Mouse (Mus musculus): ENCODE results near the gene Adam17. TPM values are rescaled to one million over a fixed set of nuclear protein-coding genes. Genes with fewer than 3 reads are reported as not detected.

Adam17 gene
- polyA plus RNA-seq, 1 experiment from 2014 or later, result 40.4 TPM

DNA sequence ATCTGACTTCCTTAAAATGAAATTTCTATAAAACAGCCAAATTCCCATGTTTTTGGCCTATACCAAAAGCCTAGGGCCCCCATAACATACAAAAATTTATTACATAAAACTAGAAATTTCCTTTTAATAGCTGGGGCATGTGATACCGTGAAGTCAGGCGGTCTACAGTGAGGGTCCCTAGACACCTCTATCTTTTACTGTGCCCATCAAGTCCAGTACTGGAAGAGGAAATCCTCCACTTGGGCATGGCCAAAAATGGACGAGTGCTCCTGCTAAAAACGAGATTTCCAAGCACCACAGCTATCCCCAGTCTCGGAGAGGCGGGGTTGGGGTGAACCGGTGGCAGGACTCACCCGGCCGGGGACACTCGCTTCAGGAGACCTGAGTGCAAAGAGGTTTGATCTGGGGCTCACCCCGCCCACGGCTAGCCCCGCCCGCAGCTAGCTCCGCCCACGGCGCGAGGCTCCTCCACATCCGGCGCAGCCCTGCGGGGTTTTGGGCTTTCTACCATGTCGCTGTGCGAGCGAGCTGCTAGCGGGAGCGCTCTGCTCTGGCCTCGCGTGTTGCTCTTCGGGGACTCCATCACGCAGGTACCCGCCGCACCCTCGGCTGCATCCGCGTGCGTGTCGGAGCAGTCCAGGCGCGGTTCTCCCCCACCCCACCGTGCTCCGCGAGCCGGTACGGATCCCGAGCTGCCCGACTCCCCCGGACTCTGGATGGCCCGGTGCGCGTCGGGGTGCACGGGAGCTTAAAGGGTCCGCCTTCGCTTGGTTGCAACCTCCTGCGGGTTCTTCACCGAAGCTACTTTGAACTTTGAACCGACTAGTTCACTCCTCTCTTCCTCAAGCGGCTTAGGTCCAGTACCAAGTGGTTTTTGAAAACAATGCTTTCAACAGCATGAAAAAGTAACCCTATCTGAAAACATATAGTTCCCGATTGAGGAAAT lies 57.2 kb downstream of the Adam17 start, which contains the start of gene Iah1:
Gene Iah1, plus strand, starts transcription at position 467 of the 946 bp plus-strand sequence.
- H3K27me3 ChIP-seq (ENCODE audit: control insufficient read depth, insufficient read depth, low read length), result no peaks in the 10 kb centered on the region
- H3K4me2 ChIP-seq (replicated peaks; ENCODE audit: low read depth, low read length), result peak within 1 kb of the TSS; percentile 61
- H3K36me3 ChIP-seq (ENCODE audit: control insufficient read depth, insufficient read depth, low read length), result peaks cover 19% of the 10 kb centered on the region; the same call in 1 of the 2 replicates
- H3K9ac ChIP-seq (replicated peaks; ENCODE audit: low read depth, low read length), result peak within 1 kb of the TSS; percentile 72
- H3K27ac ChIP-seq (ENCODE audit: low read length), result 0 out of 2 replicates have a peak within 1 kb of the TSS, but pooled peaks have one; percentile 27
- 2% methylated on average over 59 of the region's 59 CpGs for WGBS
- ATAC-seq (ENCODE audit: insufficient number of reproducible peaks, insufficient read depth, low FRiP score, low read depth), result peak; percentile 89
- no peaks in the 10 kb centered on the region for H3K4me1 ChIP-seq (ENCODE audit: control insufficient read depth, insufficient read depth, low read length)
- H3K4me3 ChIP-seq (ENCODE audit: low read depth, low read length), result peak within 1 kb of the TSS; percentile 73
- H3K9me3 ChIP-seq (ENCODE audit: control insufficient read depth, low read depth, low read length), result no peaks in the 10 kb centered on the region

DNA sequence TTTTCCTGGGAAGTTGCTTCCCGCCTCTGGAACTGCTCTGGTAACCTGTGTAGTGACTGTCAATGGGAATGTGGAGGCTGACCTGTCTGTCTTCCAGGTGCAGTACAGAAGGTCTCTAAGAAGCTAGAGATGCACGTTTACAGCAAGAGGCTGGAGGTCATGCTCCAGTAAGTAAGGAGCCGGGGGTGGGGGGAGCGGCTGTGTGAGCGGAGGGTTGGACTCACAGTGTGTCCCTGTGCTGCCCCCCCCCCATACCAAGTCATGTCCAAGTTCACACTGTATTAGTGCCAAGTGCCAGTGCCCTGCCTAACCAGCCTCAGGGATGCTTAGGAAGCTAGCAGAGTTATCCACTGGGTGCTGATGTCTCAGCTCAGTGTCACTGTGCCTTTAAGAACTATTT lies 61.2 kb downstream of the Adam17 start:
- Histone ChIP-seq H3K36me3 (ENCODE audit: control insufficient read depth, insufficient read depth, low read length) (peaks cover 40% of the 10 kb centered on the region), H3K27ac (ENCODE audit: low read length) (no peak overlapping the region), H3K4me1 (ENCODE audit: control insufficient read depth, insufficient read depth, low read length) (no peaks in the 10 kb centered on the region), H3K9ac (replicated peaks; ENCODE audit: low read depth, low read length) (no peak overlapping the region), H3K9me3 (ENCODE audit: control insufficient read depth, low read depth, low read length) (no peaks in the 10 kb centered on the region), H3K4me2 (replicated peaks; ENCODE audit: low read depth, low read length) (no peak overlapping the region), H3K27me3 (ENCODE audit: control insufficient read depth, insufficient read depth, low read length) (no peaks in the 10 kb centered on the region), H3K4me3 (ENCODE audit: low read depth, low read length) (no peak overlapping the region)
- no peak for ATAC-seq (ENCODE audit: insufficient number of reproducible peaks, insufficient read depth, low FRiP score, low read depth)
- 88% methylated on average over 5 of the region's 5 CpGs for WGBS

DNA sequence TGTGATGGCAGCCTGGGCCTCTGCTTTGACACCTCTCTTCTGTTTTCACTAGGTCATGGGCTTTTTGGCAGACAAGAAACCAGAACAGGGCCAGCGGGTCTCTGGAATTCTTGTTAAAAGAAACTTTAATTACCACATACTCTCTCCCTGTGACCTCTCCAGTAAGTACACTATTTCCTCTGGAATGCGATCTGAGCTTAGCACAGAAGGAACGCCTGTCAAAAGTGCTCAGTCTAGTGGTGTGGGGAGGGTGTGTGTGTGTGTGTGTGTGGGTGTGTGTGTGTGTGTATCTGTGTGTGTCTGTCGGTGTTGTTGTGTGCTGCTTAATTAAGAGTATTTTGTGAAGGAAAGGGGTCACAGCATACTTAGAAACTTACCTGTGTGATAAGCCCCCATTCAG lies 66.7 kb downstream of the Adam17 start:
- H3K9ac ChIP-seq (replicated peaks; ENCODE audit: low read depth, low read length), result no peak overlapping the region
- ATAC-seq (ENCODE audit: insufficient number of reproducible peaks, insufficient read depth, low FRiP score, low read depth), result no peak

DNA sequence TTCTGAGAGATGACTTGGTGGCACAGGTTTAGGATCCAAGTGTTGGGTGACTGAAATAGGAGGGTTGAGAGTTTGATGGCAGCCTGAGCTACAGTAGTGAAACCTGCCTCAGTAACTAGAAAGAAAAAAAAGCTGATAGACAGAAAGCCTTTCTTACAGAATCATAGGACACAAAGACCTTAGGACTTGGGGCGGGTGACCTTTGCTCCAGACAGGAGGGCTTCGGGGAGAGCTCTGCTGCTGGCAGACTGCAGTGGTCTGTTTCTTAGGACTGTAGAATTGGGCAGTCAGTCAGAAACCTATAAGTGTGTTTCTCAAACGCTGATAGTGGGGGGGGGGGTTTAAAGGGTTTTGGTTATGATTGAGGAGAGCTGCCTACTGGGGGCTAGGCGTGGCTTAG lies 67.7 kb downstream of the Adam17 start:
- Histone ChIP-seq H3K27ac (ENCODE audit: low read length) (no peak overlapping the region), H3K4me2 (replicated peaks; ENCODE audit: low read depth, low read length) (no peak overlapping the region), H3K36me3 (ENCODE audit: control insufficient read depth, insufficient read depth, low read length) (peaks cover 66% of the 10 kb centered on the region), H3K27me3 (ENCODE audit: control insufficient read depth, insufficient read depth, low read length) (no peaks in the 10 kb centered on the region), H3K4me1 (ENCODE audit: control insufficient read depth, insufficient read depth, low read length) (no peaks in the 10 kb centered on the region), H3K4me3 (ENCODE audit: low read depth, low read length) (no peak overlapping the region), H3K9ac (replicated peaks; ENCODE audit: low read depth, low read length) (no peak overlapping the region), H3K9me3 (ENCODE audit: control insufficient read depth, low read depth, low read length) (no peaks in the 10 kb centered on the region)
- WGBS, result 92% methylated on average over 4 of the region's 4 CpGs
- no peak for ATAC-seq (ENCODE audit: insufficient number of reproducible peaks, insufficient read depth, low FRiP score, low read depth)

More for the DNA sequence above, 66.7 kb downstream of the Adam17 start:
- Histone ChIP-seq H3K4me1 (ENCODE audit: control insufficient read depth, insufficient read depth, low read length) (no peaks in the 10 kb centered on the region), H3K4me2 (replicated peaks; ENCODE audit: low read depth, low read length) (no peak overlapping the region), H3K36me3 (ENCODE audit: control insufficient read depth, insufficient read depth, low read length) (peaks cover 65% of the 10 kb centered on the region), H3K27ac (ENCODE audit: low read length) (no peak overlapping the region), H3K4me3 (ENCODE audit: low read depth, low read length) (no peak overlapping the region), H3K27me3 (ENCODE audit: control insufficient read depth, insufficient read depth, low read length) (no peaks in the 10 kb centered on the region), H3K9me3 (ENCODE audit: control insufficient read depth, low read depth, low read length) (no peaks in the 10 kb centered on the region)
- WGBS, result 85% methylated on average over 4 of the region's 4 CpGs

DNA sequence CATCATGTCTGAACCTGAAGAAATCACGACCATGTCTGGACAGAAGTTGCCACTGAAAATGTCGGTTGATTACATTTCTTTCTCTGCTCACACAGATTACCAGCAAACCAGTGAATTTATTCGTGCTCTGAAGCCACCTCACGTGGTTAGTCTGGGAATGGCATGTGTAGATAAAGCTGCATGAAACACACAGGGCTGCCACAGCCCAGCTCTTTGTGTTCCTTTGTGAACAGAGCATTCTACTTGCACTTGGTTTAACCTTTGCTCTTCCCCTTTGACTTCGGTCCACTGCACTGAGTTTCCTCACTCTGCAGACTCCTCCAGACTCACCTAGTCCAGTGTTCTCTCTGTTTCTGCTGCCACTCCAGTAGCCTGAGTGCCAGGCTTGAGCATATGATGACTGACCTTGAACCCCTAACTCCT lies 71.1 kb downstream of the Adam17 start:
- H3K4me1 ChIP-seq (ENCODE audit: control insufficient read depth, insufficient read depth, low read length), result no peaks in the 10 kb centered on the region
- H3K4me2 ChIP-seq (replicated peaks; ENCODE audit: low read depth, low read length), result no peak overlapping the region
- WGBS, result 47% methylated on average over 5 of the region's 5 CpGs
- H3K9ac ChIP-seq (replicated peaks; ENCODE audit: low read depth, low read length), result no peak overlapping the region
- H3K4me3 ChIP-seq (ENCODE audit: low read depth, low read length), result no peak overlapping the region
- no peaks in the 10 kb centered on the region for H3K9me3 ChIP-seq (ENCODE audit: control insufficient read depth, low read depth, low read length)
- peak; percentile 63; the same call in 1 of the 2 replicates for ATAC-seq (ENCODE audit: insufficient number of reproducible peaks, insufficient read depth, low FRiP score, low read depth)
- H3K36me3 ChIP-seq (ENCODE audit: control insufficient read depth, insufficient read depth, low read length), result peaks cover 65% of the 10 kb centered on the region
- H3K27ac ChIP-seq (ENCODE audit: low read length), result no peak overlapping the region
- H3K27me3 ChIP-seq (ENCODE audit: control insufficient read depth, insufficient read depth, low read length), result no peaks in the 10 kb centered on the region

DNA sequence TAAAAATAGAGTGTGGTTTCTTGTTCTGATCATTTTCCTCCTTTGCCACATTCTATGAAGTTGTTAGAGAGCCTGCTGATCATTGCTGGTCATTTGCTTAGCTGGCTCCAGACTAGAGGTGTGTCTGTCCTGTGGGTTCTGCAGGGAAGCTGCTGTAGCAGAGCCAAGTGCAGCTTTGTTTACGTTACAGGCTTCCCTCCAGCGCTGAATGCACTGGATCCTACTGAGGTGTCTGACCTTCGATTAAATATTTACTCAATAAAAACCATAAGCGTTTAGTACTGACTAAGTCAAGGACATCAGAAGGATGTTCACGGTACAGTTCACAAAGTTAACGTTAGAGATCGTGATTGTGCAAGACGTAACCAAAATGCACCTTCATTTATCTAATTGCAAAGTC lies 71.5 kb downstream of the Adam17 start:
- H3K4me2 ChIP-seq (replicated peaks; ENCODE audit: low read depth, low read length), result no peak overlapping the region
- no peak overlapping the region for H3K9ac ChIP-seq (replicated peaks; ENCODE audit: low read depth, low read length)
- no peaks in the 10 kb centered on the region for H3K27me3 ChIP-seq (ENCODE audit: control insufficient read depth, insufficient read depth, low read length)
- ATAC-seq (ENCODE audit: insufficient number of reproducible peaks, insufficient read depth, low FRiP score, low read depth), result no peak
- no peaks in the 10 kb centered on the region for H3K9me3 ChIP-seq (ENCODE audit: control insufficient read depth, low read depth, low read length)
- 32% methylated on average over 8 of the region's 8 CpGs for WGBS
- H3K27ac ChIP-seq (ENCODE audit: low read length), result no peak overlapping the region
- peaks cover 69% of the 10 kb centered on the region for H3K36me3 ChIP-seq (ENCODE audit: control insufficient read depth, insufficient read depth, low read length)
- H3K4me3 ChIP-seq (ENCODE audit: low read depth, low read length), result no peak overlapping the region
- no peaks in the 10 kb centered on the region for H3K4me1 ChIP-seq (ENCODE audit: control insufficient read depth, insufficient read depth, low read length)

DNA sequence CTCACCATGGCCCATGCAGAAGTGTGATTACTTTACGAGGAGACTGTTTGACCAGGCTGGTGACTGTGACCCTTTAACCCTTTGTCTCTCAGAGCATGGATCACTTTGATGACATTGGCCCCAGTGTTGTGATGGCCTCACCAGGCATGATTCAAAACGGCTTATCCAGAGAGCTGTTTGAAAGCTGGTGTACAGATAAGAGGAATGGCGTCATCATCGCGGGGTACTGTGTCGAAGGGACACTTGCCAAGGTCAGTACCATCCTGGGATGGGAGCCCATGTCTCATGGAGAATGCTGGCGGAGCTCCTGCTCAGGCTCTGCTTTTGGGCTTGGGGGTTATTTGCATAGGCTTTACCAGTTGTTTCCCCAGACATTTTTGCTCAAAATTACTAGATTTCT lies 72.1 kb downstream of the Adam17 start:
- WGBS, result 82% methylated on average over 7 of the region's 7 CpGs
- H3K36me3 ChIP-seq (ENCODE audit: control insufficient read depth, insufficient read depth, low read length), result peaks cover 68% of the 10 kb centered on the region
- no peak overlapping the region for H3K4me2 ChIP-seq (replicated peaks; ENCODE audit: low read depth, low read length)

DNA sequence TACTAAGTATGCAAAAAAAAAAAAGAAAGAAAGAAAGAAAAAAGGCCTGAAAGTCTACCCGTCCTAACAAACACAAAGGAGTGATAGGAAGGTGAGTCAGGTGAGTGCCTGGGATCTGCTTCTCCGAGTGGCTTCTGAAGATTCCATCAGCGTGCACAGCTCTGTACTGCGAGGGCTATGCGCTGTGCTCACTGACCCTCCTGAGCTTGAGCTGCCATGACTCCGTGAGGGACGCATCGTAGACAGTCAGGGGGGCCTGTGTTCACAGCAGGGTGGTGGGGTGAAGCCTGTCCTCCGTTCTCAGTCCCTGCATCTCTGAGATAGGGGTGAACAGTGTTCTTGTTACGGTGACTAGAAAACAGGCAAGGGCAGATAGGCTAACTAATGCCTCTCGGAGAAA lies 74.6 kb downstream of the Adam17 start:
- H3K36me3 ChIP-seq (ENCODE audit: control insufficient read depth, insufficient read depth, low read length), result peaks cover 69% of the 10 kb centered on the region
- ATAC-seq (ENCODE audit: insufficient number of reproducible peaks, insufficient read depth, low FRiP score, low read depth), result no peak
- 97% methylated on average over 11 of the region's 11 CpGs for WGBS

More for the DNA sequence above, 72.1 kb downstream of the Adam17 start:
- no peak overlapping the region for H3K9ac ChIP-seq (replicated peaks; ENCODE audit: low read depth, low read length)
- no peak for ATAC-seq (ENCODE audit: insufficient number of reproducible peaks, insufficient read depth, low FRiP score, low read depth)
- no peak overlapping the region for H3K4me3 ChIP-seq (ENCODE audit: low read depth, low read length)
- H3K4me1 ChIP-seq (ENCODE audit: control insufficient read depth, insufficient read depth, low read length), result no peaks in the 10 kb centered on the region
- H3K9me3 ChIP-seq (ENCODE audit: control insufficient read depth, low read depth, low read length), result no peaks in the 10 kb centered on the region
- no peak overlapping the region for H3K27ac ChIP-seq (ENCODE audit: low read length)
- H3K27me3 ChIP-seq (ENCODE audit: control insufficient read depth, insufficient read depth, low read length), result no peaks in the 10 kb centered on the region

More for the DNA sequence above, 74.6 kb downstream of the Adam17 start:
- no peak overlapping the region for H3K27ac ChIP-seq (ENCODE audit: low read length)
- no peaks in the 10 kb centered on the region for H3K4me1 ChIP-seq (ENCODE audit: control insufficient read depth, insufficient read depth, low read length)
- H3K4me3 ChIP-seq (ENCODE audit: low read depth, low read length), result no peak overlapping the region
- no peaks in the 10 kb centered on the region for H3K27me3 ChIP-seq (ENCODE audit: control insufficient read depth, insufficient read depth, low read length)
- no peaks in the 10 kb centered on the region for H3K9me3 ChIP-seq (ENCODE audit: control insufficient read depth, low read depth, low read length)
- no peak overlapping the region for H3K9ac ChIP-seq (replicated peaks; ENCODE audit: low read depth, low read length)
- no peak overlapping the region for H3K4me2 ChIP-seq (replicated peaks; ENCODE audit: low read depth, low read length)

Measured in stomach, embryonic 14.5 days (tissue).